Mouse (Mus musculus): Measurements from ENCODE around the gene Ippk. TPM values are rescaled to one million over a fixed set of nuclear protein-coding genes. Genes with fewer than 3 reads are reported as not detected.

Ippk gene
- polyA plus RNA-seq, 1 experiment from 2014 or later: 13.7 TPM

DNA sequence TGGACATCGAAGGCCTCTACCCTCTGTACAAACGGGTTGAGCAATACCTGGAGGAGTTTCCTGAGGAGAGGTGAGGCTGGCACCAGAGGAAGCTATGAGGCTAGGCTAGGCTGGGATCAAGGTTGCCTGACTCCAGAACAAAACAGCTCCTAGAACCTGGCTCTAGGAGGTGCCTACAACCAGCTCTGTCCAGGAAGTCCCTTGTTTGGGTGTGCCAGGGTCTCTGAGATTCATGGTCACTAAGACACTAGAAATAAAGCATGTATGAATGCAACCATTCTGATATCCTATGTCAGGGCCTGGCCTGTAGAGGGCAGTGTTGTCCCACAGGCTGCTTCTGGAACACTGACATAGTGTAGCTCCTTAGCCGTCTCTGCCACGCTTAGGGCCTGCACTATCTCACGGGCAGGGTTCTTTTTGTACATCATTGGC lies 28.3 kb downstream of the Ippk start:
- Histone ChIP-seq H3K9me3 (ENCODE audit: control insufficient read depth, low read length) (no peaks in the 10 kb centered on the region), H3K4me3 (replicated peaks; ENCODE audit: low read length) (no peak overlapping the region), H3K36me3 (replicated peaks; ENCODE audit: control insufficient read depth, insufficient read depth) (peaks cover 56% of the 10 kb centered on the region), H3K27me3 (ENCODE audit: control insufficient read depth, insufficient read depth, low read length) (no peaks in the 10 kb centered on the region), H3K4me1 (replicated peaks; ENCODE audit: control insufficient read depth, insufficient read depth, low read length) (no peaks in the 10 kb centered on the region), H3K27ac (no peak overlapping the region), H3K9ac (no peak overlapping the region), H3K4me2 (replicated peaks) (no peak overlapping the region)
- DNase-seq (ENCODE audit: low spot score): peak; percentile 87
- 45% methylated on average over 5 of the region's 5 CpGs for WGBS
- peak; percentile 84; the same call in 1 of the 2 replicates for ATAC-seq (ENCODE audit: low FRiP score)

DNA sequence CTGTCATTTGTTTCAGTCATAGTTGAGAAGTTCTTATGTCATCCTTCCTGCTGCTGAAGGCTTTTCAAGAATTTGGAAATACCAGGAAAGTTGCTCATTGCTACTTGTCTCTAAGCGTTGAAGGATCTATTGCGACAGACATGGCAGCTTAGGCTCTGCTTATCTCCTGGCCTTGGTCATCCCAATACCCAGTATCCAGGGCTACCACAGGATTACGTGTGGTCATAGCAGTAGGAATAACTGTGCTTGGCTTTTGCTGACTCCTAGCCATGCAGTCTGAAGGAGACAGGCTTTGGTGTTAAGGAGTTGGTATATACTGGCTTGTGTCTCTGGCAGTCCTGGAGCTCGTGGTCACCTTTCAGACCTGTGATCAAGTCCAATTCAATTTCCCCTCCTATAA lies 39.2 kb downstream of the Ippk start:
- DNase-seq (ENCODE audit: low spot score): no peak
- no peak for ATAC-seq (ENCODE audit: low FRiP score)
- H3K27me3 ChIP-seq (ENCODE audit: control insufficient read depth, insufficient read depth, low read length): no peaks in the 10 kb centered on the region
- H3K27ac ChIP-seq: no peak overlapping the region
- H3K9ac ChIP-seq: no peak overlapping the region
- no peak overlapping the region for H3K4me2 ChIP-seq (replicated peaks)
- H3K4me1 ChIP-seq (replicated peaks; ENCODE audit: control insufficient read depth, insufficient read depth, low read length): no peaks in the 10 kb centered on the region
- peaks cover 62% of the 10 kb centered on the region for H3K36me3 ChIP-seq (replicated peaks; ENCODE audit: control insufficient read depth, insufficient read depth)
- H3K4me3 ChIP-seq (replicated peaks; ENCODE audit: low read length): no peak overlapping the region
- 90% methylated on average over 4 of the region's 4 CpGs for WGBS
- H3K9me3 ChIP-seq (ENCODE audit: control insufficient read depth, low read length): no peaks in the 10 kb centered on the region

DNA sequence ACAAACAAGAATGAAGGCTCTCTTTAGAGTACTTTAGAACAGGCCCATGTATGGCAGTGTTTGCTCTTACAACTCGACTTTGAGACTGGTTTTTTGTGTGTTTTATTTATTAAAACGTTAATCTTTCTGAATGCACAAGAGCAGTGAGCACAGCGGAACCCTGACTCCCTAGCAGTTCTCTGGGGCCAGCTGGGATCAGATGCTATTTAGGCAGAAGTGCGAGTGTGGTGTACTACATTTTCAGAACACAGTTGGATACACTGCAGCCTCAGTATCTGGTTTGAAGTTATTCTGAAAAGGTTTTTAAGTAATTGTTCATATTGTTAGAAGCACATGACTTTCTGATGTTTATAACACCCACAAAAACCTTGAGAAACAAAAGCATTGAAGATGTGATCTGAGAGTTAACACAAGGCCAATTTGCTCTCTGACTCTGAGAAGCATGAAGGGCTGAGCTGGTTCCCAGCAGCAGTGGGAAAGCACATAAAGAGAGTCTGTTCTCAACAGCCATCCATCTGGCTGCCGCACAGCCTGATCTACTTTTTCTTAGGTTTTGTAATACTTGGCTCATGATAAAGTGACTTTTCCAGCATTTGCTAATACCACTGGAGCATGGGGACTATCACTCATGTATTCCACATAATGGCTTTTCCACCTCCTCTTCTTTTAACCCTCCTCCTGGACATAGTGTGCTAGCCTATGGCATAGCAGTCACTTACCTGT lies 39.8 kb downstream of the Ippk start:
- Histone ChIP-seq H3K4me1 (replicated peaks; ENCODE audit: control insufficient read depth, insufficient read depth, low read length) (no peaks in the 10 kb centered on the region), H3K9ac (no peak overlapping the region), H3K36me3 (replicated peaks; ENCODE audit: control insufficient read depth, insufficient read depth) (peaks cover 68% of the 10 kb centered on the region), H3K4me3 (replicated peaks; ENCODE audit: low read length) (no peak overlapping the region), H3K27ac (no peak overlapping the region), H3K4me2 (replicated peaks) (no peak overlapping the region), H3K27me3 (ENCODE audit: control insufficient read depth, insufficient read depth, low read length) (no peaks in the 10 kb centered on the region), H3K9me3 (ENCODE audit: control insufficient read depth, low read length) (no peaks in the 10 kb centered on the region)
- ATAC-seq (ENCODE audit: low FRiP score) (no peak), DNase-seq (ENCODE audit: low spot score) (no peak)
- WGBS: 80% methylated on average over 5 of the region's 5 CpGs

DNA sequence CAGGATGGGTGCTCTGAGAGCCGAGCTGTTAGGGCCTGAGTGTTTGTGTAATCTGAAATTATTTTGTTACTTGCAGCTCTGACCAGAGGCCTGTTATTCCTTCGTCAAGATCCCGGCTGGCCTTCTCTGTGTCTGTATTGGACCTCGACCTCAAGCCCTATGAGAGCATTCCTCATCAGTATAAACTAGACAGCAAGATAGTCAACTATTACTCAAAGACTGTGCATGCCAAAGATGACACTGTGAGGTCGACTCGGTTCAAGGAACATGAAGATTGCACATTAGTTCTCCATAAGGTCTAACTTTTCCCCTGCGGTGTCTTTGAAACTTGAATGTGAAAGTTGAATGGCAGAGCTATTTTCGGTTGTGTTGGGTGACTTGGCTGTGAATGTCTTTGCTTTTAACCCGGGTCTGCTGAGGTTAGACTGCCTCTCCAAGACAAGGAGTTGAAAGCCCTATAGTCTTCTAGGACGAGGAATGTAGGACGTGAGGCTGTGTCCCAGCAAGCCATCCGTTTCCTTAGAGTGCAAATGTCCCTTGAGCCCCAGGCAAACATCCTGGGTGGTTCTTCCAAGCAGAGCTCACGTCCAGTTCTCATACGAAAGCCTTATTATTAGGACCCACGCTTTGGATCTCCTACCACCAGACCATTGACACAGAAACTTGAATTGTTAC lies 40.5 kb downstream of the Ippk start:
- no peaks in the 10 kb centered on the region for H3K9me3 ChIP-seq (ENCODE audit: control insufficient read depth, low read length)
- H3K4me3 ChIP-seq (replicated peaks; ENCODE audit: low read length): no peak overlapping the region
- peaks cover 69% of the 10 kb centered on the region for H3K36me3 ChIP-seq (replicated peaks; ENCODE audit: control insufficient read depth, insufficient read depth)
- no peak for ATAC-seq (ENCODE audit: low FRiP score)
- no peaks in the 10 kb centered on the region for H3K27me3 ChIP-seq (ENCODE audit: control insufficient read depth, insufficient read depth, low read length)
- H3K4me1 ChIP-seq (replicated peaks; ENCODE audit: control insufficient read depth, insufficient read depth, low read length): no peaks in the 10 kb centered on the region
- no peak overlapping the region for H3K4me2 ChIP-seq (replicated peaks)
- no peak overlapping the region for H3K9ac ChIP-seq
- DNase-seq (ENCODE audit: low spot score): no peak
- 71% methylated on average over 15 of the region's 15 CpGs for WGBS
- no peak overlapping the region for H3K27ac ChIP-seq

DNA sequence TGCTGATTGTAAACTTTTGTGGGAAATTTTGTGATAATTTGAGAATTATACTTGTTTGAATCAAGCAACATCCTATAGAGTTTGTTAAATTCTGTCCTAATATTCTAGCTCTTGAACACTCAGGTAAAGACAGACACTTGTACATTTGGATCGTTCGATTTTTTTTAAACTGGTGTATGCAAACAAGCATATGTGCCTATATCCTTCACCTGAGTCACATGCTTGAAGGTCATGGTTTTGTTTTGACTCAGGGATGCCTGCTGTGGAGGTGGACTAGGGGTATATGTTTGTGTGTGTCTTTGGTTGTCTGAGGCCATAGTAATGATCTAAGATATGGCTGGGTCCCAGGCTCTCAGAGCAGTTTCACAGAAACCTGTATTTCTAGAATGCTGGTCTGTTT lies 41.9 kb downstream of the Ippk start:
- Histone ChIP-seq H3K4me3 (replicated peaks; ENCODE audit: low read length) (no peak overlapping the region), H3K9me3 (ENCODE audit: control insufficient read depth, low read length) (no peaks in the 10 kb centered on the region), H3K27me3 (ENCODE audit: control insufficient read depth, insufficient read depth, low read length) (no peaks in the 10 kb centered on the region), H3K4me2 (replicated peaks) (no peak overlapping the region), H3K36me3 (replicated peaks; ENCODE audit: control insufficient read depth, insufficient read depth) (peaks cover 65% of the 10 kb centered on the region), H3K9ac (no peak overlapping the region), H3K27ac (no peak overlapping the region), H3K4me1 (replicated peaks; ENCODE audit: control insufficient read depth, insufficient read depth, low read length) (no peaks in the 10 kb centered on the region)
- ATAC-seq (ENCODE audit: low FRiP score) (no peak), DNase-seq (ENCODE audit: low spot score) (no peak)
- 98% methylated on average over 2 of the region's 2 CpGs for WGBS

DNA sequence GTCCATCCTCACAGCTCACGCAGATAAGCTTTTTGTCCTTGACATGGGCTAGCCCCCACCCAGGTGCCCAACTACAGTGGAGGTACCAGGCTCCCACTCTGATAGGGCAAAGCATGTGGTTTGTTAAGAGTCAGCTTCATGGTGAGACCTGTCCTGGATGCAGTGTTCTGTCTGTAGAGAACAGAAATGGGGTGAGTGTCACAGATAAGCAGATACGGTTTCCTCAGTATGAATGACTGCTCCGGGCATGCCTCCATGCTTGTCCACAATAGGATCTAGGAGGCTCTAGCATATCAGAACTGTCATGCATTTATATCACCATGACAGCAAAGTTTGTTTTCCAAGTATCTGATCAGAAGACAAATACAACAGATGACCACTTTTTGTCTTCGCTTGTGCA lies 44.8 kb downstream of the Ippk start:
- Histone ChIP-seq H3K9me3 (ENCODE audit: control insufficient read depth, low read length) (no peaks in the 10 kb centered on the region), H3K4me1 (replicated peaks; ENCODE audit: control insufficient read depth, insufficient read depth, low read length) (no peaks in the 10 kb centered on the region), H3K36me3 (replicated peaks; ENCODE audit: control insufficient read depth, insufficient read depth) (peaks cover 46% of the 10 kb centered on the region), H3K27ac (no peak overlapping the region), H3K4me2 (replicated peaks) (no peak overlapping the region), H3K9ac (no peak overlapping the region), H3K27me3 (ENCODE audit: control insufficient read depth, insufficient read depth, low read length) (no peaks in the 10 kb centered on the region), H3K4me3 (replicated peaks; ENCODE audit: low read length) (no peak overlapping the region)
- no peak for DNase-seq (ENCODE audit: low spot score)
- WGBS: 95% methylated on average over 4 of the region's 4 CpGs
- no peak for ATAC-seq (ENCODE audit: low FRiP score)

DNA sequence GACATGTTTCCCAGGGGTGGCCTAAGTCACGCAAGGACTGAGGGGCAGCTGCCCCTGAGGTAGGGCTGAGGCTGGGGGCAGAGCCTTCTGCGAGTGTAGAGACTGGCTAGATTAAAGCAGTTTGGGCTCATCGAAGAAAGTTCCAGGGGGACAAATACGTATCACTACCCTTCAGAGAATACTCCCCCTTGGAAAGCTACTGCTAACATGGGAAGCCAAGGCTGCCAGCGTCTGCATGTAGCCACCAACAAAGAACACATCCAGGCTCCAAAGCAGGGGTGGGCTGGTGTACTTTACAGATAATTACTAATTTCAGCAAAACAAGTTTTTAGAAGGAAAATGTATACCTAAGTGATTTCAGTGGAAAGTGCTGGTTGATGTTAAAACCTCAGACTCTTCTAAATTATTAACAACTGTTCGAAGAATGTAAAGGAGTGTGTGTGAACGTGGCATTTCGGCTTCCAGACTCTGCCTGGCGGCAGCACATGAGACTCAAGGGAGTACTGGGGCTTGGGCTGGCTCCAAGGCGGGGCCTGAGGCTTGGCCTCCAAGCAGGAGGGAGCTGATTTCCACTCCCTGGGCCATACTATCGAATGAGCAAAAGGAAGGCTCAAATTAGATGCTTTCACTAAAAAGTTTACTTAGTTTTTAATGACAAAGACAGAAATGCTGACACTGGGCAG lies 45.5 kb downstream of the Ippk start:
- H3K4me2 ChIP-seq (replicated peaks): no peak overlapping the region
- H3K27ac ChIP-seq: no peak overlapping the region
- peaks cover 41% of the 10 kb centered on the region for H3K36me3 ChIP-seq (replicated peaks; ENCODE audit: control insufficient read depth, insufficient read depth)
- no peaks in the 10 kb centered on the region for H3K27me3 ChIP-seq (ENCODE audit: control insufficient read depth, insufficient read depth, low read length)
- H3K9ac ChIP-seq: no peak overlapping the region
- 79% methylated on average over 11 of the region's 11 CpGs for WGBS
- H3K4me1 ChIP-seq (replicated peaks; ENCODE audit: control insufficient read depth, insufficient read depth, low read length): no peaks in the 10 kb centered on the region
- no peak for ATAC-seq (ENCODE audit: low FRiP score)
- no peak for DNase-seq (ENCODE audit: low spot score)
- no peaks in the 10 kb centered on the region for H3K9me3 ChIP-seq (ENCODE audit: control insufficient read depth, low read length)
- no peak overlapping the region for H3K4me3 ChIP-seq (replicated peaks; ENCODE audit: low read length)

DNA sequence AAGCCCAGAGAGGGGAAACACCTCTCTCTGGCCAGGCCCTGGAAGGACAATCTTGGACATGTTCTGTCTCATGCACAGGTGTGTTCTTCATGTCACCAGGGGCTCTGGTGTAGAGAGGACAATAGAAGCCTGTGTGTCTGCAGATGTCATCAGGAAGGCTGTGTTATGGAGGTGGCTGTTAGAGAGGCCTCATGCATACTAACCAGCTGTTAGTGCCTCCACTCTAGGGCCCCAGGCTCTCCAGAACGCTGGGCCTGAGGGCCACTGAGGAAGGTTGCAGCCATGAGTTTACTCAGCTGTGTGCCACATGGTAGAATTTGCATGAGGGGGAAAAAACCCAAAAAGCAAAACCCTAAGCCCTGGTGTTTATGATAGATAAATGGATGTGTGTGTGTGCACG lies 46.5 kb downstream of the Ippk start:
- no peak for DNase-seq (ENCODE audit: low spot score)
- no peak overlapping the region for H3K27ac ChIP-seq

DNA sequence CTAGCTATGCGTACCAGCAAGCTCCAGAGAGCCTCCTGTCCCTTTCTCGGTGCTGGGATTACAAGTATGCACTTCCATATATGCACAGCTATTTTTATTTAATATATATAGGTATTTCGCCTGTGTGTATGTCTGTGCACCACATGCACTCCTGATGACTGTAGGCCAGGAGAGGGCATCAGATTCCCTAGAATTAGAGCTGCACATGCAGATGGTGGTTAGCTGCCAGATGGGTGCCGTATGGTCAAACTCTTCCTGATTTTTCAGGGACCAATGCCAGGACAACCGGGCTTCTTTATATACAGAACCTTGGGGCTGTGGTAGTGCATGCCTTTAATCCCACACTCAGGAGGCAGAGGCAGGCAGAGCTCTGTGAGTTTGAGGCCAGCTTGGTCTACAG lies 48.0 kb downstream of the Ippk start:
- no peak overlapping the region for H3K9ac ChIP-seq
- DNase-seq (ENCODE audit: low spot score) (no peak), ATAC-seq (ENCODE audit: low FRiP score) (no peak)
- H3K27me3 ChIP-seq (ENCODE audit: control insufficient read depth, insufficient read depth, low read length): no peaks in the 10 kb centered on the region
- H3K27ac ChIP-seq: no peak overlapping the region
- WGBS: 93% methylated on average over 5 of the region's 5 CpGs
- H3K4me3 ChIP-seq (replicated peaks; ENCODE audit: low read length): no peak overlapping the region
- no peaks in the 10 kb centered on the region for H3K4me1 ChIP-seq (replicated peaks; ENCODE audit: control insufficient read depth, insufficient read depth, low read length)
- peaks cover 20% of the 10 kb centered on the region for H3K36me3 ChIP-seq (replicated peaks; ENCODE audit: control insufficient read depth, insufficient read depth)
- no peak overlapping the region for H3K4me2 ChIP-seq (replicated peaks)
- H3K9me3 ChIP-seq (ENCODE audit: control insufficient read depth, low read length): no peaks in the 10 kb centered on the region

More for the DNA sequence above, 46.5 kb downstream of the Ippk start:
- H3K9me3 ChIP-seq (ENCODE audit: control insufficient read depth, low read length): no peaks in the 10 kb centered on the region
- H3K9ac ChIP-seq: no peak overlapping the region
- H3K4me1 ChIP-seq (replicated peaks; ENCODE audit: control insufficient read depth, insufficient read depth, low read length): no peaks in the 10 kb centered on the region
- no peaks in the 10 kb centered on the region for H3K27me3 ChIP-seq (ENCODE audit: control insufficient read depth, insufficient read depth, low read length)
- peaks cover 31% of the 10 kb centered on the region for H3K36me3 ChIP-seq (replicated peaks; ENCODE audit: control insufficient read depth, insufficient read depth)
- H3K4me3 ChIP-seq (replicated peaks; ENCODE audit: low read length): no peak overlapping the region
- no peak overlapping the region for H3K4me2 ChIP-seq (replicated peaks)
- no peak for ATAC-seq (ENCODE audit: low FRiP score)
- 77% methylated on average over 2 of the region's 2 CpGs for WGBS
